Comparison of ENCODE assay signal across 9 mouse cellular contexts in the genomic region with DNA sequence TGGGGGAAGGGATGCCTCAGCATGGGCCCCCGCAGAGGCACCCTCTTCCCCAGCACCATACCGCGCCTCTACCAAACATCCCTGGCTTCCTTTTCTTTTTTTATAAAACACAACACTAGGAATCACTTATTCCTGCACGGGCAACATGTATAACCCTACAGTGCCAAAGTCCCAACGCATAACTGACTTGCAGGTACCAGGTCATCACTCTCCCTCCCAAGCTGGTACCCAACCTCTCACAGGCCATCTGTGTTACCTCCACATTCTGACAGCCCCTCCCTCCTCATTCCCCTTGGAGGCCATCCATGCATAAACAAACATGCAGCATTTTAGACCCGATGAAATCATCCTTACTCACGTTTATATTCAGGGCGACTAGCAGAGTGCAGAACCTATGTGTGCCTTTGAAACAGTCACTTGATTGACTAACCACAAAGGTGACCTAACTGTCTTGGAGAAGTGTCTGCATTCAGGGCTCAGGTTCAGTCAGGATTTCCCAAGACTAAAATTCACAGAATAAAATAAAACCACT. TPM values are rescaled to one million over a fixed set of nuclear protein-coding genes. Genes with fewer than 3 reads are reported as not detected.
DNase-seq lines count a peak whose midpoint lies in the region; ATAC-seq and TF ChIP-seq lines count a peak whose summit lies in the region.
"Had no signal": no experiment of that assay in that cellular context is flagged by ENCODE, and none has a peak within 500 bp of the region (broad histone marks: within the 10 kb centered on the region; RNA-seq: fewer than 3 reads in every experiment).

No protein-coding gene starts in this region.

- H3K4me1 ChIP-seq in heart, postnatal 0 days (ENCODE audit: control insufficient read depth, insufficient read depth): no peaks in the 10 kb centered on the region
- no peaks in the 10 kb centered on the region for H3K4me1 ChIP-seq in embryonic facial prominence, embryonic 11.5 days (ENCODE audit: control insufficient read depth, insufficient read depth, low read length)
- no peaks in the 10 kb centered on the region for H3K4me1 ChIP-seq in hindbrain, postnatal 0 days (ENCODE audit: insufficient read depth, low read length)
- H3K4me1 ChIP-seq in neural tube, embryonic 12.5 days: no peaks in the 10 kb centered on the region

- no peaks in the 10 kb centered on the region for H3K27me3 ChIP-seq in heart, postnatal 0 days (ENCODE audit: control insufficient read depth, insufficient read depth, low read length)
- H3K27me3 ChIP-seq in embryonic facial prominence, embryonic 11.5 days (ENCODE audit: control insufficient read depth, insufficient read depth, low read length): no peaks in the 10 kb centered on the region
- H3K27me3 ChIP-seq in hindbrain, postnatal 0 days (ENCODE audit: insufficient read depth, low read length): no peaks in the 10 kb centered on the region
- no peaks in the 10 kb centered on the region for H3K27me3 ChIP-seq in neural tube, embryonic 12.5 days (replicated peaks)

- H3K9ac ChIP-seq in heart, postnatal 0 days (replicated peaks; ENCODE audit: low read depth, low read length): no peak overlapping the region
- H3K9ac ChIP-seq in embryonic facial prominence, embryonic 11.5 days (replicated peaks; ENCODE audit: low read length): no peak overlapping the region; the same call in 1 of the 2 replicates
- no peak overlapping the region for H3K9ac ChIP-seq in hindbrain, postnatal 0 days (replicated peaks; ENCODE audit: low read length)
- no peak overlapping the region for H3K9ac ChIP-seq in neural tube, embryonic 12.5 days

- no peaks in the 10 kb centered on the region for H3K36me3 ChIP-seq in heart, postnatal 0 days (replicated peaks; ENCODE audit: control insufficient read depth, insufficient read depth, low read length)
- H3K36me3 ChIP-seq in embryonic facial prominence, embryonic 11.5 days (replicated peaks; ENCODE audit: control insufficient read depth, insufficient read depth, low read depth, low read length): no peaks in the 10 kb centered on the region
- no peaks in the 10 kb centered on the region for H3K36me3 ChIP-seq in hindbrain, postnatal 0 days (ENCODE audit: insufficient read depth, low read length)
- H3K36me3 ChIP-seq in neural tube, embryonic 12.5 days: no peaks in the 10 kb centered on the region

- no peak for ATAC-seq in heart, postnatal 0 days (ENCODE audit: insufficient read depth, low read depth)
- 0 out of 2 replicates have a peak, but pooled peaks have one; percentile 30 for ATAC-seq in embryonic facial prominence, embryonic 11.5 days (replicated peaks; ENCODE audit: insufficient number of reproducible peaks, low FRiP score, low TSS enrichment, low read depth)
- peak; percentile 43; the same call in 1 of the 2 replicates for ATAC-seq in hindbrain, postnatal 0 days
- ATAC-seq in neural tube, embryonic 12.5 days (ENCODE audit: low FRiP score, low read depth): peak; percentile 51

- no peak for DNase-seq in heart, postnatal 0 days (ENCODE audit: low spot score)
- no peak for DNase-seq in heart, adult 11 months
- no peak for DNase-seq in embryonic facial prominence, embryonic 11.5 days (ENCODE audit: low spot score)
- DNase-seq in hindbrain, postnatal 0 days (ENCODE audit: low spot score): no peak
- no peak for DNase-seq in left cerebral cortex, adult 8-10 months (ENCODE audit: low spot score in 2 of 2)
- DNase-seq in spleen, postnatal 4 days (ENCODE audit: low spot score in 2 of 2): no peak
- no peak for DNase-seq in urinary bladder, adult 18-20 months (ENCODE audit: low spot score in 2 of 2)

- TF ChIP-seq CTCF in heart, postnatal 0 days (IDR thresholded peaks at IDR 0.05; ENCODE audit: low read depth): no peak
- no peak for TF ChIP-seq CTCF in hindbrain, postnatal 0 days (IDR thresholded peaks at IDR 0.05; ENCODE audit: low read depth)

- peak overlapping the region; percentile 26; the same call in 1 of the 2 replicates for H3K4me3 ChIP-seq in heart, postnatal 0 days (ENCODE audit: low read depth, low read length)
- no peak overlapping the region for H3K4me3 ChIP-seq in embryonic facial prominence, embryonic 11.5 days (ENCODE audit: low read depth, low read length)
- no peak overlapping the region for H3K4me3 ChIP-seq in hindbrain, postnatal 0 days (ENCODE audit: low read length)
- H3K4me3 ChIP-seq in neural tube, embryonic 12.5 days: no peak overlapping the region
- H3K4me3 ChIP-seq: layer of hippocampus, adult 2 months had no signal

- H3K9me3 ChIP-seq in heart, postnatal 0 days (replicated peaks; ENCODE audit: control insufficient read depth, low read length): no peaks in the 10 kb centered on the region
- H3K9me3 ChIP-seq in embryonic facial prominence, embryonic 11.5 days (replicated peaks; ENCODE audit: control insufficient read depth, low read length): no peaks in the 10 kb centered on the region
- H3K9me3 ChIP-seq in hindbrain, postnatal 0 days (ENCODE audit: low read length): no peaks in the 10 kb centered on the region
- H3K9me3 ChIP-seq in neural tube, embryonic 12.5 days: no peaks in the 10 kb centered on the region

- no peak overlapping the region for H3K27ac ChIP-seq in heart, postnatal 0 days (ENCODE audit: low read depth)
- H3K27ac ChIP-seq in embryonic facial prominence, embryonic 11.5 days (replicated peaks; ENCODE audit: low read depth, low read length): peak overlapping the region; percentile 59
- H3K27ac ChIP-seq in hindbrain, postnatal 0 days: 0 out of 2 replicates have a peak overlapping the region, but pooled peaks have one; percentile 51
- peak overlapping the region; percentile 72; the same call in 1 of the 2 replicates for H3K27ac ChIP-seq in neural tube, embryonic 12.5 days
- H3K27ac ChIP-seq: layer of hippocampus, adult 2 months had no signal

- H3K4me2 ChIP-seq in heart, postnatal 0 days (ENCODE audit: low read depth, low read length): peak overlapping the region; percentile 54
- peak overlapping the region; percentile 26 for H3K4me2 ChIP-seq in embryonic facial prominence, embryonic 11.5 days (ENCODE audit: low read depth, low read length)
- H3K4me2 ChIP-seq in hindbrain, postnatal 0 days (ENCODE audit: low read depth, low read length): peak overlapping the region; percentile 43
- H3K4me2 ChIP-seq in neural tube, embryonic 12.5 days (replicated peaks): peak overlapping the region; percentile 49

- WGBS in heart, postnatal 0 days: 35% methylated on average over 8 of the region's 8 CpGs
- 32% methylated on average over 8 of the region's 8 CpGs for WGBS in embryonic facial prominence, embryonic 11.5 days
- 46% methylated on average over 8 of the region's 8 CpGs for WGBS in hindbrain, postnatal 0 days
- 31% methylated on average over 8 of the region's 8 CpGs for WGBS in neural tube, embryonic 12.5 days

- no peak for TF ChIP-seq EP300 in heart, postnatal 0 days (IDR thresholded peaks at IDR 0.05; ENCODE audit: low read depth)

RNA-seq across cellular contexts. Expression of gene Slc25a5, which starts 21.0 kb away (rescaled TPM):
- total RNA-seq in heart, postnatal 0 days (2014; rRNA removed; ENCODE audit: low replicate concordance): 1,399 and 1,635 TPM in 2 replicates
- 1,751 and 1,760 TPM in 2 replicates for polyA plus RNA-seq in heart, postnatal 0 days (2015; fragmentation: Nextera tagmentation; extraction: Ambion mirVana)
- 585 and 587 TPM in 2 replicates for polyA plus RNA-seq in embryonic facial prominence, embryonic 11.5 days (2014; fragmentation: Nextera tagmentation; extraction: Ambion mirVana)
- total RNA-seq in hindbrain, postnatal 0 days (2014; rRNA removed): 494 and 546 TPM in 2 replicates
- 693 and 697 TPM in 2 replicates for polyA plus RNA-seq in hindbrain, postnatal 0 days (2015; fragmentation: Nextera tagmentation; extraction: Ambion mirVana)
- 613 and 624 TPM in 2 replicates for polyA plus RNA-seq in neural tube, embryonic 12.5 days (2016; fragmentation: Nextera tagmentation; extraction: Ambion mirVana)
- total RNA-seq in left cerebral cortex, adult 8-10 months (2022): 100 to 1,000 TPM; 337 to 365 (median 350) TPM

RNA-seq across cellular contexts. Expression of gene Ube2a, which starts 57.3 kb away (rescaled TPM):
- total RNA-seq in heart, postnatal 0 days (2014; rRNA removed; ENCODE audit: low replicate concordance): 24.1 and 75.9 TPM in 2 replicates
- 210 and 213 TPM in 2 replicates for polyA plus RNA-seq in heart, postnatal 0 days (2015; fragmentation: Nextera tagmentation; extraction: Ambion mirVana)
- polyA plus RNA-seq in embryonic facial prominence, embryonic 11.5 days (2014; fragmentation: Nextera tagmentation; extraction: Ambion mirVana): 136 and 139 TPM in 2 replicates
- total RNA-seq in hindbrain, postnatal 0 days (2014; rRNA removed): 28.5 and 31.2 TPM in 2 replicates
- polyA plus RNA-seq in hindbrain, postnatal 0 days (2015; fragmentation: Nextera tagmentation; extraction: Ambion mirVana): 134 and 140 TPM in 2 replicates
- 114 and 123 TPM in 2 replicates for polyA plus RNA-seq in neural tube, embryonic 12.5 days (2016; fragmentation: Nextera tagmentation; extraction: Ambion mirVana)
- total RNA-seq in left cerebral cortex, adult 8-10 months (2022): 10 to 100 TPM; 38.8 to 46.3 (median 44.9) TPM

RNA-seq across cellular contexts. Expression of gene C330007P06Rik, which starts 57.5 kb away (rescaled TPM):
- 16.6 and 19.0 TPM in 2 replicates for total RNA-seq in heart, postnatal 0 days (2014; rRNA removed; ENCODE audit: low replicate concordance)
- 10.5 and 10.7 TPM in 2 replicates for polyA plus RNA-seq in heart, postnatal 0 days (2015; fragmentation: Nextera tagmentation; extraction: Ambion mirVana)
- polyA plus RNA-seq in embryonic facial prominence, embryonic 11.5 days (2014; fragmentation: Nextera tagmentation; extraction: Ambion mirVana): 45.1 and 53.3 TPM in 2 replicates
- 20.5 and 26.8 TPM in 2 replicates for total RNA-seq in hindbrain, postnatal 0 days (2014; rRNA removed)
- 20.5 and 21.5 TPM in 2 replicates for polyA plus RNA-seq in hindbrain, postnatal 0 days (2015; fragmentation: Nextera tagmentation; extraction: Ambion mirVana)
- 30.0 and 30.7 TPM in 2 replicates for polyA plus RNA-seq in neural tube, embryonic 12.5 days (2016; fragmentation: Nextera tagmentation; extraction: Ambion mirVana)
- total RNA-seq in left cerebral cortex, adult 8-10 months (2022): 10 to 100 TPM; 36.4 to 42.3 (median 37.5) TPM
